Mouse (Mus musculus) hindbrain, embryonic 11.5 days (tissue): ENCODE measurements around the gene 0610012G03Rik. TPM values are rescaled to one million over a fixed set of nuclear protein-coding genes. Genes with fewer than 3 reads are reported as not detected.

ENCODE experiments used
- ATAC-seq: fragments of 200-750 bp; cut with Nextera tagmentation; 2 replicates; pipeline ENCODE4 v1.8.0; 2017; ENCODE audit warnings: mild to moderate bottlenecking, moderate TSS enrichment, moderate library complexity; ENCODE audit not compliant: low FRiP score
- DNase-seq: peaks from one replicate; pipeline ENCODE4 v3.0.0-alpha.2; 2015; ENCODE audit warnings: low spot score
- H3K27ac ChIP-seq: fragments of 300-500 bp; sonication (generic); 2 replicates; pipeline ENCODE4 v1.5.1; 2014; ENCODE audit warnings: mild to moderate bottlenecking, low read depth, low read length
- H3K27me3 ChIP-seq: fragments of 300-500 bp; sonication (generic); 2 replicates; pipeline ENCODE4 v1.6.1; 2014; ENCODE audit warnings: mild to moderate bottlenecking, low read length, moderate library complexity, mixed read lengths; ENCODE audit not compliant: control insufficient read depth, insufficient read depth
- H3K36me3 ChIP-seq: fragments of 300-500 bp; sonication (generic); 2 replicates; pipeline ENCODE4 v1.6.1; 2014; ENCODE audit warnings: mild to moderate bottlenecking, low read length, moderate library complexity, mixed read lengths; ENCODE audit not compliant: control insufficient read depth, insufficient read depth
- H3K4me1 ChIP-seq: fragments of 300-500 bp; sonication (generic); replicated peaks from 2 replicates; pipeline ENCODE4 v1.6.1; 2014; ENCODE audit warnings: low read length, mixed read lengths; ENCODE audit not compliant: control insufficient read depth, insufficient read depth
- H3K4me2 ChIP-seq: fragments of 300-500 bp; sonication (generic); replicated peaks from 2 replicates; pipeline ENCODE4 v1.6.1; 2014; ENCODE audit warnings: mild to moderate bottlenecking, low read depth, low read length
- H3K4me3 ChIP-seq: fragments of 300-500 bp; sonication (generic); 2 replicates; pipeline ENCODE4 v1.5.1; 2014; ENCODE audit warnings: low read depth, low read length
- H3K9ac ChIP-seq: fragments of 300-500 bp; sonication (generic); 2 replicates; pipeline ENCODE4 v1.6.1; 2014; ENCODE audit warnings: low read depth, low read length
- H3K9me3 ChIP-seq: fragments of 300-500 bp; sonication (generic); 2 replicates; pipeline ENCODE4 v1.6.1; 2016; ENCODE audit warnings: low read length; ENCODE audit not compliant: control insufficient read depth
- WGBS: fragments of 180-500 bp; shearing (Covaris S2); extraction: QIAGEN DNeasy Blood & Tissue Kit; methylation state at CpG from one replicate; pipeline ENCODE4 v1.1.7; 2014; 5-methylcytosine and 5-hydroxymethylcytosine counted together
- polyA plus RNA-seq: library from polyadenylated mRNA; unstranded; fragments of >200 nt; fragmentation: Nextera tagmentation; extraction: Ambion mirVana; gene quantifications from 2 replicates; pipeline ENCODE4 v1.2.1, GENCODE M21; 2014

0610012G03Rik gene
- polyA plus RNA-seq, 1 experiment from 2014 or later: 86.2 TPM

DNA sequence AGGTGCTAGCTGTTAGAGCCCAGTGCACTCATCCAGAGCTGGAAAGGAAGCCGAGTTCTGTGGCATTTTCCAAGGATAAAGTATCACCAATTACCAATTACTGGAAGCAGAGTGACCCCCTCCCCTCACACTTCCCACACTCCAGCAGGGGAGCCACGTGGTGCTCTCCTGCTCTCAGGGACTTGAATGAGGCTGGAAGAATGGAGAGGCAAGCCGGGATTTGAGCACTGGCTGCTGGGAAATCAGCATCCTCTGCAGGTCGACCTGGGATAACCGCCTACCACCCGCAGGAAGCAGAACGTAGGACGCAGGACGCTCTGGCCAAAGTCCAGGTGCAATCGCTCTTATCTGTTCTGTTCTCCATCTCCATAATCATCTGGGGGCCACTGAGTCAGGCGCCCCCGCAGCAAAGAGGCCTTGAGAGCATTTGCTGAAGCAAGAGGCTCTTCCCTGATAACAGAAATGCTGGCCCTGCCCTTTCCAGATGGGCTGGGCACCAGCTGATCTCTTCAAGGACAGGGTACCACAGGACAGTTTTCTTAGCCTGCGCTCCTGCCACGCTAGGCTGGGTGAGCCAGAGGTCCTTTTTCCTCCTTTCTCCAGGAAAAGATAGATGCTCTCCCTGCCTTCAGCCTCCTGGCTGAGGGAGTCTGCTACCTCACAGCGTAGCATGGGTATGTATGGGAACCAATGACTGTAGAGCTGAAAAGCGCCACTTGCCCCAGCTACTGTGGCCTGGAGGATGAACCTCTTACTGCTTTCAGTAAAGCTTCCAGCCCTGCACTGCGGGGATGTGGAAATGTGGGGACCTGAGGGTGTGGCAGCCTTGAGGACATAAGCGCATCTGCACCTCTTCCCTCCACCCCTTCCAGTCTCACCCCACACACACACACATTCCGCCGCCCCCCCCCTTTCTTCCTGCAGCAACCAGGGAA lies 42.1 kb downstream of the 0610012G03Rik start:
- Histone ChIP-seq H3K27me3 (no peaks in the 10 kb centered on the region), H3K9ac (peak overlapping the region; percentile 17; the same call in 1 of the 2 replicates), H3K4me1 (no peaks in the 10 kb centered on the region), H3K4me3 (no peak overlapping the region), H3K27ac (no peak overlapping the region), H3K4me2 (peak overlapping the region; percentile 20; the same call in 1 of the 2 replicates), H3K9me3 (no peaks in the 10 kb centered on the region), H3K36me3 (no peaks in the 10 kb centered on the region)
- WGBS: 38% methylated on average over 19 of the region's 20 CpGs
- DNase-seq (peak; percentile 23), ATAC-seq (no peak)

DNA sequence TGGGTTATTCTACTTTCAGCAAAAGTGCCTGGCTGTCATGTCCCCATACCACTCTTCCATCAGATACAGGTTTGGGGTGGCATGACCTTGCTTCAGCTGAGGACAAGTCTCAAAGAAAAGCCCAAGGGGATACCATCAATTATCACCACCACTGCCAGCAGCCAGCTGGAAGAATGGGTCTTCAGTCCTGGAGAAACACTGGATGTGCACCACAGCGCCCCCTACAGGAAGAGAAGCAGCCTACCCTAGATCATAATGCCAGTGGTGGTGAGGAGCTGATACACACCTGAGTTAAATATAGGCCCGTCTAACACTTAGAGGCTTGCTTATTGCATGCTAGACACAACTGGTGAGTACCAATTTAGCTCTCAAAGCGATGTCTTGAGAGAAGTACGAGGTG lies 43.0 kb downstream of the 0610012G03Rik start:
- H3K27me3 ChIP-seq: no peaks in the 10 kb centered on the region
- no peaks in the 10 kb centered on the region for H3K36me3 ChIP-seq
- no peak overlapping the region for H3K9ac ChIP-seq
- no peak overlapping the region for H3K4me3 ChIP-seq
- 75% methylated on average over 4 of the region's 4 CpGs for WGBS
- H3K4me1 ChIP-seq: no peaks in the 10 kb centered on the region
- DNase-seq (no peak), ATAC-seq (no peak)
- no peak overlapping the region for H3K27ac ChIP-seq
- no peaks in the 10 kb centered on the region for H3K9me3 ChIP-seq
- no peak overlapping the region for H3K4me2 ChIP-seq

- no peak overlapping the region for H3K9ac ChIP-seq
- WGBS: 90% methylated on average over 8 of the region's 8 CpGs
- no peak overlapping the region for H3K4me3 ChIP-seq
- no peaks in the 10 kb centered on the region for H3K9me3 ChIP-seq
- H3K36me3 ChIP-seq: no peaks in the 10 kb centered on the region
- no peaks in the 10 kb centered on the region for H3K4me1 ChIP-seq
- no peak overlapping the region for H3K27ac ChIP-seq
- DNase-seq (no peak), ATAC-seq (no peak)
- no peak overlapping the region for H3K4me2 ChIP-seq
- H3K27me3 ChIP-seq: no peaks in the 10 kb centered on the region
These were observed 45.1 kb downstream of the 0610012G03Rik start for GRCm38 (mm10) chr16:31903239-31903638.

GRCm38 (mm10) chr16:31901886-31902285 lies 46.4 kb downstream of the 0610012G03Rik start:
- no peak overlapping the region for H3K9ac ChIP-seq
- DNase-seq (no peak), ATAC-seq (no peak)
- H3K4me3 ChIP-seq: no peak overlapping the region
- H3K27ac ChIP-seq: no peak overlapping the region
- no peaks in the 10 kb centered on the region for H3K36me3 ChIP-seq
- H3K4me2 ChIP-seq: no peak overlapping the region
- 88% methylated on average over 1 of the region's 1 CpGs for WGBS
- no peaks in the 10 kb centered on the region for H3K27me3 ChIP-seq
- no peaks in the 10 kb centered on the region for H3K9me3 ChIP-seq
- H3K4me1 ChIP-seq: peaks cover 3% of the 10 kb centered on the region; the same call in 1 of the 2 replicates

- Histone ChIP-seq H3K4me3 (no peak overlapping the region), H3K9me3 (no peaks in the 10 kb centered on the region), H3K4me1 (peaks cover 4% of the 10 kb centered on the region; the same call in 1 of the 2 replicates), H3K9ac (no peak overlapping the region), H3K4me2 (no peak overlapping the region), H3K27ac (no peak overlapping the region), H3K36me3 (no peaks in the 10 kb centered on the region), H3K27me3 (no peaks in the 10 kb centered on the region)
- ATAC-seq (no peak), DNase-seq (no peak)
- 74% methylated on average over 18 of the region's 18 CpGs for WGBS
These were observed 49.6 kb downstream of the 0610012G03Rik start for GRCm38 (mm10) chr16:31898546-31899326.

Other genes starting within 250 kb of the 0610012G03Rik start
- not detected in 2 replicates for gene Meltf, start 69.7 kb downstream of the 0610012G03Rik start, polyA plus RNA-seq
- 1.2 and 1.5 TPM in 2 replicates for gene Pigz, start 14.6 kb downstream of the 0610012G03Rik start, polyA plus RNA-seq
- 148 and 160 TPM in 2 replicates for gene Ncbp2, start within 50 bp of the 0610012G03Rik start, polyA plus RNA-seq
- 12.2 and 18.3 TPM in 2 replicates for gene Senp5, start 54.8 kb upstream of the 0610012G03Rik start, polyA plus RNA-seq
- 46.4 and 48.0 TPM in 2 replicates for gene Pak2, start 130.8 kb upstream of the 0610012G03Rik start, polyA plus RNA-seq
- 147 and 150 TPM in 2 replicates for gene Pigx, start 151.2 kb upstream of the 0610012G03Rik start, polyA plus RNA-seq
- 47.5 and 47.7 TPM in 2 replicates for gene Cep19, start 151.3 kb upstream of the 0610012G03Rik start, polyA plus RNA-seq
- gene Nrros, start 217.1 kb upstream of the 0610012G03Rik start, polyA plus RNA-seq: 8.1 and 8.7 TPM in 2 replicates
- gene Bex6, start 231.3 kb upstream of the 0610012G03Rik start, polyA plus RNA-seq: not detected in 2 replicates